Mouse (Mus musculus): ENCODE measurements around the gene Ppp2r2c. TPM values are rescaled to one million over a fixed set of nuclear protein-coding genes. Genes with fewer than 3 reads are reported as not detected.

Gene Ppp2r2c
- polyA plus RNA-seq (2014; fragmentation: Illumina TruSeq; extraction: RNeasy Lipid Tissue Mini Kit (QIAGEN cat#74804); ENCODE audit: insufficient read depth, low read depth, low replicate concordance), result 0.80 TPM

GRCm38 (mm10) chr5:36868266-36869090, at the start of gene Ppp2r2c:
Gene Ppp2r2c (plus strand): TSS chr5:36868513.

GRCm38 (mm10) chr5:36829913-36830879, 38.1 kb upstream of the Ppp2r2c start, which contains the start of gene Man2b2:
Gene Man2b2 (minus strand): TSS chr5:36830653.

GRCm38 (mm10) chr5:36988781-36989624, 120.7 kb downstream of the Ppp2r2c start, which contains the start of gene Wfs1:
Gene Wfs1 (minus strand): TSS chr5:36989205.

Other genes with a start within 250 kb of the Ppp2r2c start
- gene D5Ertd579e, start 172.5 kb upstream of the Ppp2r2c start, polyA plus RNA-seq (2014; fragmentation: Illumina TruSeq; extraction: RNeasy Lipid Tissue Mini Kit (QIAGEN cat#74804); ENCODE audit: insufficient read depth, low read depth, low replicate concordance), result 13.8 TPM
- gene Bloc1s4, start 119.9 kb upstream of the Ppp2r2c start, polyA plus RNA-seq (2014; fragmentation: Illumina TruSeq; extraction: RNeasy Lipid Tissue Mini Kit (QIAGEN cat#74804); ENCODE audit: insufficient read depth, low read depth, low replicate concordance), result 14.3 TPM
- gene Mrfap1, start 71.7 kb upstream of the Ppp2r2c start, polyA plus RNA-seq (2014; fragmentation: Illumina TruSeq; extraction: RNeasy Lipid Tissue Mini Kit (QIAGEN cat#74804); ENCODE audit: insufficient read depth, low read depth, low replicate concordance), result 233 TPM
- gene Man2b2, start 37.9 kb upstream of the Ppp2r2c start, polyA plus RNA-seq (2014; fragmentation: Illumina TruSeq; extraction: RNeasy Lipid Tissue Mini Kit (QIAGEN cat#74804); ENCODE audit: insufficient read depth, low read depth, low replicate concordance), result 17.6 TPM
- 7.4 TPM for gene Wfs1, start 120.7 kb downstream of the Ppp2r2c start, polyA plus RNA-seq (2014; fragmentation: Illumina TruSeq; extraction: RNeasy Lipid Tissue Mini Kit (QIAGEN cat#74804); ENCODE audit: insufficient read depth, low read depth, low replicate concordance)
- not detected for gene Gm1043, start 216.9 kb downstream of the Ppp2r2c start, polyA plus RNA-seq (2014; fragmentation: Illumina TruSeq; extraction: RNeasy Lipid Tissue Mini Kit (QIAGEN cat#74804); ENCODE audit: insufficient read depth, low read depth, low replicate concordance)